21 mouse cellular contexts compared by ENCODE assay signal in the genomic region with DNA sequence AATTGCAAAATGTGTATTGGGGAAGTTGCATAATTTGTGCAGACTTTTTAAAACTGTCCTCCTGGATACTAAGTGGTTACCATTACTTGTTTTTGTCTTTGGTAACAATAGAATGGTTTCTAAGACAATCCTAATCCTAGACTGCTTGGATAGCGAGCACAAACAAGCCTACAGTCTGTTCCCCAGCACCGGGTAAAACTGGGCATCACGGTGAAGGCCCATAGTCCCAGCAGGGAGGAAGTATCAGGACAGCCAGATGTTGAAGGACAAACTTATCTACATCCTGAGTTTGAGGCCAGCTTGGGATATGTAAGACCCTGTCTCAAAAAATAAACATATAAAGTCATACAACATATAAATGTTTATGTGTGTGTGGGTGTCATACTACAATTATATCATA.
"Had no signal": no experiment of that assay in that cellular context is flagged by ENCODE, and none has a peak within 500 bp of the region (broad histone marks: within the 10 kb centered on the region; RNA-seq: fewer than 3 reads in every experiment).

No protein-coding gene starts in this region.

- H3K9me3 ChIP-seq: limb, embryonic 12.5 days; limb, embryonic 15.5 days; midbrain, embryonic 10.5 days; midbrain, embryonic 13.5 days; neural tube, embryonic 13.5 days had no signal

- ATAC-seq: lung, postnatal 0 days; midbrain, embryonic 13.5 days; midbrain, embryonic 16.5 days had no signal

- H3K4me3 ChIP-seq: limb, embryonic 12.5 days; limb, embryonic 15.5 days; midbrain, embryonic 10.5 days; midbrain, embryonic 13.5 days; myocyte; neural tube, embryonic 13.5 days had no signal

- H3K27ac ChIP-seq: limb, embryonic 12.5 days; limb, embryonic 15.5 days; macrophage; midbrain, embryonic 10.5 days; midbrain, embryonic 13.5 days; neural tube, embryonic 13.5 days; stomach, postnatal 0 days had no signal

- H3K4me2 ChIP-seq: limb, embryonic 12.5 days; limb, embryonic 15.5 days; lung, embryonic 14.5 days; midbrain, embryonic 13.5 days; neural tube, embryonic 13.5 days had no signal

- H3K4me1 ChIP-seq: limb, embryonic 12.5 days had no signal

- H3K27me3 ChIP-seq: limb, embryonic 12.5 days; limb, embryonic 15.5 days; neural tube, embryonic 13.5 days had no signal

- DNase-seq: kidney, adult 11 months; kidney, adult 9 months; kidney, postnatal 14 days; kidney, postnatal 4 days; left cerebral cortex, postnatal 4 days; lung, embryonic 14.5 days; retina, postnatal 1 day; right cerebral cortex, postnatal 25 days; spleen, adult 18-20 months; thymus, adult 2 months; thymus, postnatal 25 days had no signal

- H3K9ac ChIP-seq: limb, embryonic 12.5 days; limb, embryonic 15.5 days; lung, embryonic 14.5 days; midbrain, embryonic 13.5 days; neural tube, embryonic 13.5 days had no signal

- H3K36me3 ChIP-seq: limb, embryonic 12.5 days; limb, embryonic 15.5 days; midbrain, embryonic 10.5 days; midbrain, embryonic 13.5 days; neural tube, embryonic 13.5 days had no signal
